Mouse (Mus musculus) hindbrain, postnatal 0 days (tissue): ENCODE measurements at regions not wholly inside any gene's neighbourhood (a gene's known extent, or its start where the extent isn't known, plus 50 kb on each side); places are given as distances from the start of the nearest gene placed in this dataset.

Experiments
- ATAC-seq: fragments of 200-750 bp; cut with Nextera tagmentation; 2 replicates; pipeline ENCODE4 v1.8.0; 2017; ENCODE audit warnings: mild to moderate bottlenecking, moderate TSS enrichment, moderate library complexity
- DNase-seq: peaks from one replicate; pipeline ENCODE4 v3.0.0-alpha.2; 2015; ENCODE audit warnings: low spot score
- H3K27ac ChIP-seq: fragments of 300-500 bp; sonication (generic); 2 replicates; pipeline ENCODE4 v1.5.1; 2014; ENCODE audit warnings: mild to moderate bottlenecking
- H3K27me3 ChIP-seq: fragments of 300-500 bp; sonication (generic); 2 replicates; pipeline ENCODE4 v1.6.1; 2014; ENCODE audit warnings: low read length, mixed read lengths; ENCODE audit not compliant: insufficient read depth
- H3K36me3 ChIP-seq: fragments of 300-500 bp; sonication (generic); 2 replicates; pipeline ENCODE4 v1.6.1; 2014; ENCODE audit warnings: low read length, mixed read lengths; ENCODE audit not compliant: insufficient read depth
- H3K4me1 ChIP-seq: fragments of 300-500 bp; sonication (generic); 2 replicates; pipeline ENCODE4 v1.6.1; 2014; ENCODE audit warnings: antibody characterized with exemption, low read length, mixed read lengths; ENCODE audit not compliant: insufficient read depth
- H3K4me2 ChIP-seq: fragments of 300-500 bp; sonication (generic); 2 replicates; pipeline ENCODE4 v1.6.1; 2014; ENCODE audit warnings: low read depth, mild to moderate bottlenecking, low read length, moderate library complexity, mixed read lengths
- H3K4me3 ChIP-seq: fragments of 300-500 bp; sonication (generic); 2 replicates; pipeline ENCODE4 v1.5.1; 2014; ENCODE audit warnings: low read length
- H3K9ac ChIP-seq: fragments of 300-500 bp; sonication (generic); replicated peaks from 2 replicates; pipeline ENCODE4 v1.6.1; 2014; ENCODE audit warnings: mild to moderate bottlenecking, low read length, moderate library complexity, mixed read lengths
- H3K9me3 ChIP-seq: fragments of 300-500 bp; sonication (generic); 2 replicates; pipeline ENCODE4 v1.6.1; 2016; ENCODE audit warnings: low read length, mixed read lengths
- CTCF ChIP-seq: IDR thresholded peaks from 2 replicates; pipeline ENCODE4 v1.5.1; 2016; ENCODE audit warnings: antibody characterized with exemption, control low read depth, low read depth
- WGBS: fragments of 180-500 bp; shearing (Covaris S2); extraction: QIAGEN DNeasy Blood & Tissue Kit; methylation state at CpG from one replicate; pipeline ENCODE4 v1.1.7; 2014; 5-methylcytosine and 5-hydroxymethylcytosine counted together

DNA sequence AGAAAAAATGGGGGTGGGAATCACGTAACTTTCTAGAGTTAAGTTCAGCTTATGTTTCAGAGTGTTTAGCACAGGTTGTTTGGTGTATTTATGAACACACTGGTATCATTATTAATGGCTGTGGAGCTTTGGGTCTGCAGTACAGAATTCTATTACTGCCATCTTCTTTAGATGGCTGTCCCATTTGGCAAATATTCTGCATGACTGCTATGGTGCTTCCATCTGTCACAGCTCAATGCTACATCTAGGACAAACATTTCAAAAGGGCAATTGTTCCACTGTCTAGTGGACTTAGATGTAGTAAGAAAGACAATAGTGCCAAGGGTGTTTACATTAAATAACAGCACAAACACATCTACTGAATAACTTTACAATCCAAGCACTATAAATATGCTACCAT lies 2536.3 kb downstream of the Pcdh9 start:
- H3K36me3 ChIP-seq = no peaks in the 10 kb centered on the region
- ATAC-seq = no peak
- WGBS = 86% methylated on average over 1 of the region's 1 CpGs
- H3K27me3 ChIP-seq = no peaks in the 10 kb centered on the region
- no peak overlapping the region for H3K4me3 ChIP-seq
- no peak overlapping the region for H3K9ac ChIP-seq
- H3K27ac ChIP-seq = no peak overlapping the region
- TF ChIP-seq CTCF = no peak
- DNase-seq = no peak
- no peak overlapping the region for H3K4me2 ChIP-seq
- no peaks in the 10 kb centered on the region for H3K4me1 ChIP-seq
- H3K9me3 ChIP-seq = no peaks in the 10 kb centered on the region

DNA sequence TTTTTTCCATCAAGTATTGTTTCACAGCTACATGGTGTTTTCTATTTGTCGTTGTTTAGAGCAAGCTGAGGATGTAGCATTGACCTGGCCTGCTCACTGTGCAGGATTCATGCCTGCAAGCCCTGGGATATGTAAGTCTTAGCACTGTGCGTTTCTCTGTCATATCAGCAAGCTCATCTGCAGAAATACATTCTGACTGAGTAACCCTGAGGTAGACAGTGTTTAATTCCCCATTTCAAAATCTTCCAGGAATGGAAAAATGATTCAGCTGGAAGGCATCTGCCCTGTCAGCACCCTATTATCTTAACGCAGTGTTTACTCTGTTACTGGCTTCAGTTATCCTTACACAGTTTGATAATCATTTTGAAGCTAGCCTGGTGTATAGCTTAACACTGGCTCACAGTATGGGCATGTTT lies 2563.8 kb downstream of the Pcdh9 start:
- Histone ChIP-seq H3K27ac (no peak overlapping the region), H3K4me3 (no peak overlapping the region), H3K36me3 (no peaks in the 10 kb centered on the region), H3K4me2 (no peak overlapping the region), H3K4me1 (no peaks in the 10 kb centered on the region), H3K9me3 (no peaks in the 10 kb centered on the region), H3K27me3 (no peaks in the 10 kb centered on the region), H3K9ac (no peak overlapping the region)
- no peak for TF ChIP-seq CTCF
- DNase-seq (peak; percentile 25), ATAC-seq (0 out of 2 replicates have a peak, but pooled peaks have one; percentile 12)
- 45% methylated on average over 3 of the region's 3 CpGs for WGBS
